Mouse (Mus musculus) c-Kit-positive CD71-negative TER-119-negative erythroid progenitor cells, embryonic 14.5 days (primary cell): ENCODE data around the gene Olfr103.

Experiments
- DNase-seq: peaks from one replicate; pipeline ENCODE4 v3.0.0-alpha.2; 2013; ENCODE audit warnings: low read depth

The Olfr103 gene

DNA sequence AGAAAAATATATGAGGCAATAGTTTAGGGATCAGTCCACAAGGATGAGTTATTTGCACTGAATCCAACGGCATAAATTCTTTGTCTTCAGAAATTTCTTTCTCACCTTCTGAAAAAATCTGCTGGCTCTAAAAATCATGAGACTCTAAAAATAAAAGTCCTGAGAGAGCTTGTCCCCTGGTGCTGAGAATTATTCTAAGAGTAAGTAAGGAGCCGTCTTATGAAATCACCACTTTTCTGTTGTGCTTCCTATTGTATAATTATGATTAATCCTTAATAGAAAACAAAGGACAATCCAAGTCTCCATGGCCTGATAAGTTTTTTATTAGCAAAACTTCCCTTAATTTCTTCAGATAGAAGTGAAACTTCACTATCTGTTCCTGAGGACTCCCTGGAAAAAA is at the start of gene Olfr103:
Olfr103 (minus strand) TSS at position 101 of the 400 bp plus-strand sequence.
- no peak for DNase-seq

DNA sequence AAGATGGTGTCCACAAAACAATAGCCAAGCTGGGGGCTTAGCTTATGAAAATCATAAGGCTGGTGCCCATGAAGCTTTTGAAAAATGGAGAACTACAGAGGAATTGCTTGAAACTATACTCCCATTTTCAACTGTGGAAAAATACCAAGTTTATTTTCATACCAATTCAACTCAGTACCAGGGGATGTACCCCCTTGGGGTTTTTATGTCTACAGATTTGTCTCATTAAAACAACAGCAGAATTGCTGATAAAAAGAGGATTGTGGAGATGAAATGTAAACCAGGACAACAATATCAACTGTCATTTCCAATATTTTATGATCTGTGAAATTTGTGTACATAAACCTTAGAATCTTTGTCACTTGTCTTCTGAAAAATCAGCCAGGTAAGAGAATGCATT is 39.2 kb upstream of the Olfr103 start, which contains the start of gene Olfr105-ps:
Olfr105-ps (plus strand) TSS at position 301 of the 400 bp plus-strand sequence.
- DNase-seq: no peak

DNA sequence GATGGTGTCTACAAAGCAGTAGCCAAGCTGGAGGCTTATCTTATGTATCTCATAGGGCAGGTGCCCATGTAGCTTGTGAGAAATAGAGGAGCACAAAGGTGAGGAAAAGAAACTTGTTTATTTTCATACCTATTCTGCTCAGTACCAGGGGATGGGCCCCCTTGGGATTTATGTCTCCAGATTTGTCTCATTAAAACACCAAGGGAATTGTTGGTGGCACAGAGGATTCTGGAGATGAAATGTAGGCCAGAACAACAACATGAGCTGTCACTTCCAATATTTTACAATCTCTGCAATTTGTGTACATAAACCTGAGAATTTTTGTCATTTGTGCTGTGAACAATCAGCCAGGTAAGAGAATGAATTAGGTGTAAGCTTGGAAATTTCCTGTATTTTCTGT is 19.8 kb upstream of the Olfr103 start, which contains the start of gene Olfr104-ps:
Olfr104-ps (plus strand) TSS at position 301 of the 400 bp plus-strand sequence.
- DNase-seq: no peak

DNA sequence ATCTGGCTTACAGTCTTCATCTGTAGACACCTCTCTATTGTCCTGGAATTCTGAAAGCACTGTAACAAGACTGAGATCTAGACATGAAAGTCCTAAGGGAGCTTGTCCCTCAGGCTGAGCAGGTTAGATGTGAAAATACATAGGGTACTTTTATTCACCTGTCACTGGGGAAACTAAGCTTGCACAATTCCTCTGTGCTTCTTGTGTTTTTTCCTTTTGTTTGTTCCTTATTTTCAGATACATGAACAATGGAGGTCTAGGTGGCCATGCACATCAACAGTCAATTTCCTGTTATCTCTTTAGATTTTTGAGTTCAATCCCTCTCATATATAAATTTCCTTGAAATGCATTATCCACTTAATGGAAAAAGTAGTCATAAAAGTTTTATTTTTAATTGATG is 22.5 kb downstream of the Olfr103 start, which contains the start of gene Olfr102:
Olfr102 (minus strand) TSS at position 101 of the 400 bp plus-strand sequence.
- no peak for DNase-seq

DNA sequence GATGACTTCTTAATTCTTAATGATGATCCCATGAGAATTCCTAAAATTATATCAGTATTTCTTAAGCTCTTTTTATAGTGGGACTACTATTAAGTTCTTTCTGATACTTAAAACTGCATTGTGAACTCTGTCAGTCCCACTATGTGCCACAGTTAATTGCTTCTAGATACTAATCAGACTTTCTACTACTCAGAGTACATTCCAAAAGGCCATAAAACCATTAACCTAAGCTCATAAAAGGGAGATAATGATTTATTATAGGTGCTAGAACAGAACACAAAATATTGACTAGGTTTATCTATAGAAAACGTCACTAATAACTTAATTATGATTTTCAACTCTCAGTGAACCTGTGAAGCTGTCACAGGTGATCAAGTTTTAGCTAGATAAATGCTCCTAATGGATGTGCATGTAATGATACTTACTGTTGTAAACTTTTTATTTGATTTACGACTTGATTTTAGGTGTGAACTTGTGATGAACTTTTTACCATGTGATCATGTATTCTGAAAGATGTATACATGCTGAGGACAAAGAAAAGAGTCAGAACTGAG is 29.3 kb downstream of the Olfr103 start:
- no peak for DNase-seq

DNA sequence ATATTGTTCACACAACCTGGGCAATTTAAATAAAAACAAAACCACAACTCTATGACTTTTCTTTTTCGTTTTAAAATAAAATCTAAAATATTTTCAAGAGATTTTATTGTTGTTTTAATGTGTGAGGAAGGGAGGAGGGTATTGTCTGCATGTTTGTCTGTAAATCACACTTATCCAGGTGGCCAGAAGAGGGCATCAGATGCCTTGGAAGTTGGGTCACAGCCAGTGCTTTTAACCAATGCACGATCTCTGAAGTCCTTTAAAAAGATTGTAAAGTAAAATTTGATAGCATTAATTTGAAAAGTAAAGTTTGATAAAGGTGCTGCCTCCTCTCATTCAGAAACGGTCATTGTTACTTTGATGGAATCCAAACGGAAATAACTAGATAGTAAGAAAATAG is 31.0 kb downstream of the Olfr103 start:
- DNase-seq: no peak

DNA sequence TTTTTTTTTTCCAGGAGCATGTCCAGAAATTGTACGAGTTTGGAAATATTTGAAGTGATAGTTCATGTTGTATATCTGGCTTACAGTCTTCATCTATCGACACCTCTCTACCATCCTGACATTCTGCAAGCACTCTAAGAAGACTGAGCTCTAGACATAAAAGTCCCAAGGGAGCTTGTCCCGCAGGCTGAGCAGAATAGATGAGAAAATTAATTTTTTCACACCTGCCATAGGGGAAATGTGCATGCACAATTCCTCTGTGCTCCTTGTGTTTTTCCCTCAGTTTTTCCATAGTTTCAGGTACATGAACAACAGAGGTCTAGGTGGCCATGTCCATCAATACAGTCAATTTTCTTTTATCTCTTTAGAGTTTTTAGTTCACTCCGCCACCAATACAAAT is 35.3 kb downstream of the Olfr103 start, which contains the start of gene Olfr101:
Olfr101 (minus strand) TSS at position 101 of the 400 bp plus-strand sequence.
- no peak for DNase-seq
